Mouse (Mus musculus) heart, adult 11 months (tissue): ENCODE data around the gene Tor1aip1.

Source experiments
- DNase-seq: peaks from one replicate; pipeline ENCODE4 v3.0.0; 2022

Tor1aip1 gene

GRCm38 (mm10) chr1:156028340-156028975, 7.8 kb downstream of the Tor1aip1 start:
- no peak for DNase-seq

GRCm38 (mm10) chr1:156027849-156028248, 8.4 kb downstream of the Tor1aip1 start:
- DNase-seq: no peak

GRCm38 (mm10) chr1:156024831-156025503, 11.3 kb downstream of the Tor1aip1 start:
- DNase-seq: peak; percentile 22

- DNase-seq: peak; percentile 72
These were observed 15.9 kb downstream of the Tor1aip1 start for GRCm38 (mm10) chr1:156020402-156020801.

- peak; percentile 61 for DNase-seq
These were observed 16.5 kb downstream of the Tor1aip1 start for GRCm38 (mm10) chr1:156019800-156020199.

- DNase-seq: peak; percentile 13
These were observed 27.3 kb downstream of the Tor1aip1 start for GRCm38 (mm10) chr1:156009003-156009402.

GRCm38 (mm10) chr1:156005906-156006305, 30.4 kb downstream of the Tor1aip1 start:
- DNase-seq: peak; percentile 82

- DNase-seq: peak; percentile 92
These were observed 32.9 kb downstream of the Tor1aip1 start for GRCm38 (mm10) chr1:156003201-156003935.

- no peak for DNase-seq
These were observed 33.9 kb downstream of the Tor1aip1 start for GRCm38 (mm10) chr1:156002366-156002765.

GRCm38 (mm10) chr1:155995612-155996011, 40.7 kb downstream of the Tor1aip1 start:
- DNase-seq: no peak

- DNase-seq: peak; percentile 11
These were observed 41.8 kb downstream of the Tor1aip1 start for GRCm38 (mm10) chr1:155994524-155994923.

GRCm38 (mm10) chr1:155990391-155990790, 45.9 kb downstream of the Tor1aip1 start:
- DNase-seq: peak; percentile 63

- DNase-seq: peak; percentile 72
These were observed 46.9 kb downstream of the Tor1aip1 start for GRCm38 (mm10) chr1:155989387-155989786.

GRCm38 (mm10) chr1:155987625-155988024, 48.7 kb downstream of the Tor1aip1 start:
- DNase-seq: peak; percentile 39

- peak; percentile 10 for DNase-seq
These were observed 61.3 kb downstream of the Tor1aip1 start for GRCm38 (mm10) chr1:155974931-155975330.

- peak; percentile 89 for DNase-seq
These were observed 62.4 kb downstream of the Tor1aip1 start for GRCm38 (mm10) chr1:155973719-155974379.

- DNase-seq: peak; percentile 100
These were observed 63.1 kb downstream of the Tor1aip1 start, which contains the start of gene Cep350 for GRCm38 (mm10) chr1:155973068-155973718. Cep350 (minus strand) TSS chr1:155973255.

GRCm38 (mm10) chr1:155972146-155973067, 63.9 kb downstream of the Tor1aip1 start:
- no peak for DNase-seq
